Mouse (Mus musculus): Measurements from ENCODE around the gene Prg4.

- TF ChIP-seq GATA1 (IDR thresholded peaks at IDR 0.05; ENCODE audit: low read length) (no peak), TAL1 (IDR thresholded peaks at IDR 0.05; ENCODE audit: low read length) (no peak)
Observed at GRCm38 (mm10) chr1:150416006-150416405, 50.0 kb downstream of the Prg4 start.

All from erythroblast, embryonic 14.5 days (primary cell).